Mouse (Mus musculus): ENCODE results near the gene Strn4. TPM values are rescaled to one million over a fixed set of nuclear protein-coding genes. Genes with fewer than 3 reads are reported as not detected.
A peak's percentile ranks its signal among the peaks of the same experiment; 100 is the strongest.

The Strn4 gene
- total RNA-seq, 2 experiments from 2014 or later, result 75.0 to 76.9 TPM

GRCm38 (mm10) chr7:16809739-16810138 lies 6.0 kb upstream of the Strn4 start:
- ATAC-seq (replicated peaks; ENCODE audit: low FRiP score, poor library complexity, severe bottlenecking), result peak; percentile 80

GRCm38 (mm10) chr7:16810399-16810919 lies 5.2 kb upstream of the Strn4 start:
- ATAC-seq (replicated peaks; ENCODE audit: low FRiP score, poor library complexity, severe bottlenecking), result no peak

- no peak for ATAC-seq (replicated peaks; ENCODE audit: low FRiP score, poor library complexity, severe bottlenecking)
Measured at GRCm38 (mm10) chr7:16810920-16811648, 4.6 kb upstream of the Strn4 start.

GRCm38 (mm10) chr7:16811649-16812070 lies 4.0 kb upstream of the Strn4 start:
- no peak for ATAC-seq (replicated peaks; ENCODE audit: low FRiP score, poor library complexity, severe bottlenecking)

- ATAC-seq (replicated peaks; ENCODE audit: low FRiP score, poor library complexity, severe bottlenecking), result no peak
Measured at GRCm38 (mm10) chr7:16812505-16812904, 3.2 kb upstream of the Strn4 start.

GRCm38 (mm10) chr7:16816078-16816474 lies 387 bp downstream of the Strn4 start:
- peak; percentile 45; the same call in 1 of the 2 replicates for ATAC-seq (replicated peaks; ENCODE audit: low FRiP score, poor library complexity, severe bottlenecking)

GRCm38 (mm10) chr7:16816475-16817122 lies 910 bp downstream of the Strn4 start, which contains the start of gene Fkrp:
Gene Fkrp, minus strand, starts transcription at chr7:16816732.
- ATAC-seq (replicated peaks; ENCODE audit: low FRiP score, poor library complexity, severe bottlenecking), result peak; percentile 59

- no peak for ATAC-seq (replicated peaks; ENCODE audit: low FRiP score, poor library complexity, severe bottlenecking)
Measured at GRCm38 (mm10) chr7:16817693-16818092, 2.0 kb downstream of the Strn4 start.

GRCm38 (mm10) chr7:16819794-16820193 lies 4.1 kb downstream of the Strn4 start:
- peak; percentile 79 for ATAC-seq (replicated peaks; ENCODE audit: low FRiP score, poor library complexity, severe bottlenecking)

GRCm38 (mm10) chr7:16820271-16820763 lies 4.6 kb downstream of the Strn4 start:
- no peak for ATAC-seq (replicated peaks; ENCODE audit: low FRiP score, poor library complexity, severe bottlenecking)

- ATAC-seq (replicated peaks; ENCODE audit: low FRiP score, poor library complexity, severe bottlenecking), result no peak
Measured at GRCm38 (mm10) chr7:16821091-16821490, 5.4 kb downstream of the Strn4 start.

- no peak for ATAC-seq (replicated peaks; ENCODE audit: low FRiP score, poor library complexity, severe bottlenecking)
Measured at GRCm38 (mm10) chr7:16821669-16822101, 6.0 kb downstream of the Strn4 start.

GRCm38 (mm10) chr7:16823734-16824133 lies 8.0 kb downstream of the Strn4 start:
- no peak for ATAC-seq (replicated peaks; ENCODE audit: low FRiP score, poor library complexity, severe bottlenecking)

- ATAC-seq (replicated peaks; ENCODE audit: low FRiP score, poor library complexity, severe bottlenecking), result no peak
Measured at GRCm38 (mm10) chr7:16825785-16826184, 10.1 kb downstream of the Strn4 start.

GRCm38 (mm10) chr7:16826571-16826970 lies 10.9 kb downstream of the Strn4 start:
- no peak for ATAC-seq (replicated peaks; ENCODE audit: low FRiP score, poor library complexity, severe bottlenecking)

GRCm38 (mm10) chr7:16827274-16827673 lies 11.6 kb downstream of the Strn4 start:
- ATAC-seq (replicated peaks; ENCODE audit: low FRiP score, poor library complexity, severe bottlenecking), result no peak

GRCm38 (mm10) chr7:16830449-16830848 lies 14.8 kb downstream of the Strn4 start:
- no peak for ATAC-seq (replicated peaks; ENCODE audit: low FRiP score, poor library complexity, severe bottlenecking)

GRCm38 (mm10) chr7:16837916-16838803 lies 22.5 kb downstream of the Strn4 start:
- no peak for ATAC-seq (replicated peaks; ENCODE audit: low FRiP score, poor library complexity, severe bottlenecking)

- no peak for ATAC-seq (replicated peaks; ENCODE audit: low FRiP score, poor library complexity, severe bottlenecking)
Measured at GRCm38 (mm10) chr7:16838804-16839426, 23.2 kb downstream of the Strn4 start.
